Mouse (Mus musculus): ENCODE data around the gene Tmem190. TPM values are rescaled to one million over a fixed set of nuclear protein-coding genes. Genes with fewer than 3 reads are reported as not detected.
A peak's percentile ranks its signal among the peaks of the same experiment; 100 is the strongest.
"Not testable (repeated sequence)": the region's sequence is repeated elsewhere in the genome, so short reads cannot be mapped to it uniquely, and the experiment has no call there.

The Tmem190 gene
- total RNA-seq, 2 experiments from 2014 or later = not detected

DNA sequence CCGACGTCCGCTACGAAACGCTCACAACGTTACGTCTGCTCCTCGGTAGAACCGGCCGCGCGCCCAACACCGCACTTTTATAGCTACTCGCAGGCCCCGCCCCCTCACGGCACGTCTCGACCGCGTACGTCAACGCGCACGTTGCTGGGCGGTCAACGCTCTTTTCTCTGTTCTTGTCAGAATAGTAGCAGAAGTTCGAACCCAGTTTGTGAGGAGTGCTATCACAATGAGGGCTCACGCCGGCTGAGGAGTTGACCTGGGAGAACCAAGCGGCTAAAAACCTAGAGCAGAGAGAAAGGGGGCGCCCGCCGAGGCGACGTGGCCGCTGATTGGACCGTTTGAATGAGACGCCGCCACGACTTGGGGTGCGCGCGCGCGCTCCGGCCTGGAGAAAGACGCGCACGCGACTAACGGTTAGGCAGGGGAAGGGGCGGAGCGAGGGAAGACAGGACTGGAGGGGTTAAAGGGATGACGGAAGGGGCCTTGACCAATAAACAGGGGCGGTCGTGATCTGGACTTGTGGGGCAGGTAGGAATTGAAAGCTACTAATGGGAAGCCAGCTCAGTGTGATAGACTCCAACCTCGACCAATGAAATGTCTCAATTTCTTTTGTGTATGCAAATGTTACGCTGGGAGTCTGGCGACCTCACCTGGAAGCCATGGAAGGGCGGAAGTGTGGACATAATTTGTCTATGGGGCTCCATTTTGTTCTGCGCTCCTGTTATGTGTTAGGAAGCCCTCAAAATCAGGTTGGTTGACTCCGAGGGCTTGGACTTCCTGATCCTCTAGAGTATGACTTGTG lies 29.8 kb downstream of the Tmem190 start, which contains the start of gene Ube2s:
Gene Ube2s (minus strand): TSS at position 288 of the 802 bp plus-strand sequence.
- ATAC-seq (ENCODE audit: poor library complexity, severe bottlenecking) = peak; percentile 90

DNA sequence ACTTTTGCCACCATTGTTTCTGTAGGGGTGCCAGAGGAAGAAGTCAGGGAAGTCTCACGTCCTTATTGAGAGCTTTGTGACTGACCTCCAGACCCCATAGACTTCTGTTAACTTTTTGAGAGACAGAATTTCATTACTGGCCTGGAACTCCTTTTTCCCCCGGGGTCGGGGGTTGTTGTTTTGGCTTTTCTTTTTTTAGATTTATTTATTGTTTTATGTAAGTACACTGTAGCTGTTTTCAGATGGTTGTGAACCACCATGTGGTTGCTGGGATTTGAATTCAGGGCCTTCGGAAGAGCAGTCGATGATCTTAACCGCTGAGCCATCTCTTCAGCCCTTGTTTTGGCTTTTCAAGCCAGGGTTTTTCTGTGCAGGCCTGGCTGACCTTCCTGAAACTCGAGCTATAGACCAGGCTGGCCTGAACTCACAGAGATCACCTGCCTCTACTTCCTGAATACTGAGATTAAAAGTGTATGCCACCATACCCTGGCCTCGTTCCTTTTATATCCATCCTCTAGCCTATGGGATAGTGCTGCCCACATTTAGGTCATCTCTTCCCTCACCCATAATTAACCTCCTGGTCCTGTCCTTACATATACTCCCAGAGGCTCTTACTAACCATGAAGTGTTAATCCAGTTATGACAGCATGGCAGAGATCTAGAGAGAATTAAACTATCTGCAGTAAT lies 30.5 kb downstream of the Tmem190 start:
- ATAC-seq (ENCODE audit: poor library complexity, severe bottlenecking) = no peak

DNA sequence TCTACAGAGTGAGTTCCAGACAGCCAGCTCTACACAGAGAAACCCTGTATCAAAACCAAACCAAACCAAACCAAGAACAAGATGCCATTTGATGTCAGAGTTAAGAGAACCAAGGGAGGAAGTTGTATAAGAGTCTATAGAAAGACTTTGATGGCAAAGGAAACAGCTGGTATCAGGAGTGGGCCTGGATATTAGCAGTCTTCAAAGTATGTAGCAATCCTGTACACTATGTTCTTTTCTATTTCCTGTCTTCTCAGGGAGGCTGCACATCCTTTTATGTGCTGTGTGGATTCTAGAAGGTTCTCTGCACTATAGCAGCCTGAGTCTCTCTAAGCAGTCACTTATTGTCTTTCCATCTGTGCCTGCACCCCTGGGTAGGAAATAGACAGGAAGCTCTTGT lies 33.8 kb downstream of the Tmem190 start:
- ATAC-seq (ENCODE audit: poor library complexity, severe bottlenecking) = no peak

DNA sequence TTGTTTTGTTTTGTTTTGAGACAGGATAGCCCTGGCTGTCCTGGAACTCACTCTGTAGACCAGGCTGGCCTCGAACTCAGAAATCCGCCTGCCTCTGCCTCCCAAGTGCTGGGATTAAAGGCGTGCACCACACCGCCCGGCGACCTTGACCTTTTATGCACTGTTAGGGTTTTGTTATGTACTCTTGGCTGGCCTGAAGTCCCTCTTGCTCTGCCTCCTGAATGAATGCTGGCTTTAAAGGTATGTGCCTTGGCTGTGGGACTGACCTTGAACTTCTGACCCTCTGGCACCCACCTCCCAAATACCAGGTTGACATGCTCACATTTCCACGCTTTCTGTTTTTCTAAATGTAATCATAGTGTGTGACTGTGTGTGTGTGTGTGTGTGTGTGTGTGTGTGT lies 38.2 kb downstream of the Tmem190 start:
- not testable (repeated sequence) for ATAC-seq (ENCODE audit: poor library complexity, severe bottlenecking)

DNA sequence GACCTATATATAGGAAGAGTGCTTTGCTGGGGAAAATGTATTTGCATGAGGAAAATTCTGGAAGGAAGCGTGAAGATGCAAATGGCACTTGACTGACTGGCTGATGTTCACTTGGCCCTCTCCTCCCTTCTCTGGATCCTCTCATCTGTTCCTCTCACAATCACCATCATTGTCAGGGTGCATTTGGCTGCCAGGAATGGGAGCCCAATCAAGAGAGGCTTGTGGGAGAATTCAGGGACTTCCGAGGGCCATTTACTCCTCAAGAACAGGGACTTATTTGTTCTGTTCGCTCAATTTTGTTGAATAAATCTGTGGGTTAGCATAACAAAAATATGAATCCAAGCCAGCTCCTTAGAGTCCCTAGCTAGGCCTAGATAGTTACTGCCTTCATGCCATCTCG lies 39.0 kb downstream of the Tmem190 start:
- ATAC-seq (ENCODE audit: poor library complexity, severe bottlenecking) = no peak

DNA sequence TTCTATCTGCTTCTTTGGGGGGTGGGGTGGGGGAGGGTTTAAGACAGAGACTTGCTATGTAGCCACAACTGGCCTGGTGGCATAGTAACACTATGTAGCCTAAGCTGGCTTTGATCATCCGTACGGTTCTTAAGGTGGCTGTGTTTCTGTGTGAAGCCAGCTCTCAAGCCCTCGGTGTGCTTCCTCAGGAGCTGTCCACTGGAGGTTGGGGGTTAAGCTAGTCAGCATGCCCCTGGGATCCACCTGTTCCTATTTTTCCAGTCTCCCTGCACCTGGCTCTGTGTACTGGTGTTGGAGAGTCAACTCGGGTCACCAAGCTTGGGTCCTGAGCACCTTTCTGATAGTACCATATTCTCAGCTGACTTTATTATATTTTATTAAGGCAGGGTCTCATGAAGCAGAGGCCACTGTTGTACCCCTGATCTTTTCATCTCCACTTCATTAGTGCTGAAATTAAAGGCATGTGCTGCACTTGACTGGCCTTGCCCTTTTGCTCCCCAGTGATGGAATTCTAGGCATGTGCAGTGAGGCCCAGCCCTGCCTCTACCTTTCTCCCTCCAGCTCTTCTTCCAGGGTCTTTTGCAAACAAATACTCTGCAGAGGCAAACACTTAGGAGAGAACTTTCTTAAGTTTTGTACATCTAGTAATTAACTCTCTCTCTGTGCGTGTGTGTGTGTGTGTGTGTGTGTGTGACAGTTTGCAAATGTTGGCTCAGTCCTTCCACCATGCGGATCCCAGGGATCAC lies 39.6 kb downstream of the Tmem190 start:
- no peak for ATAC-seq (ENCODE audit: poor library complexity, severe bottlenecking)

DNA sequence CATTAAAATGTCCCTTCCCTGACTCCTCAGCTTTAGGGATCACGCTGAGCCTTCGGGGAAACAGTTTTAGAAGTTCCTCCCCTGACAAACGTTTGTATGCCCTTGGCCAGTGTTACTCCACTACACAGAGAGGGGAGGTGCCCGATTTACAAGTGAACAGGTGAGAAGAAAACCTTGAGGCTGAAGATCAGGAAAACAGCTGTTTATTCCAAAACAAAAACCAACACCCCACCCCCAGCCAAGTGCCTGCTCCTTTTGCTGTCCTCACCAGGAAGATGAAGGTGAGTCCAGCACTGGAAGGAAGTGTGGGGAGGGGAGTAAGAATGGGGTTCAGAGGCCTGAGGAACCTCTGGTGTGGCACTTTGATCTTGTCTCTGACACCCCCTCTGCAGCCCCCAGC lies 42.6 kb downstream of the Tmem190 start:
- no peak for ATAC-seq (ENCODE audit: poor library complexity, severe bottlenecking)

DNA sequence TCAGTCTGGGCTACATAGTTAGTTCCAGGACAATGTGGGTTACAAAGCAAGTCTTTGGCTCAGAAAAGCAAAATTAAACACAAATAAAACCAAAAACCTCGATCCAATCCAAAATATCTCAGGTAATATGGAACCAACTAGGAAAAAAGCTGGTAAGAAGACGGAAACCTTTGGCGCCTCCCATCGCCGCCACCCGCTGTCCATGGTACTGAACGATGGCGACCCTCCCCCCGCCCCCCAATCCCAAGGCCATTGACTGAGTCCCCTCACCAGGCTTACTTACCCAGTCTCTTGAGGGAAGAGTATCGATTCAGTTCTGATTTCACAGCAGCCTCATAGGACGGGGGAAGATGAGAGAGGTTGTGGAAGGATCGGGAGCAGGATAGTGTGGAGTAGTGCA lies 47.7 kb downstream of the Tmem190 start:
- no peak for ATAC-seq (ENCODE audit: poor library complexity, severe bottlenecking)

Other genes with a start within 250 kb of the Tmem190 start
- gene Syt5, start 235.4 kb upstream of the Tmem190 start, total RNA-seq (2015) = not detected in 2 replicates
- not detected in 2 replicates for gene Syt5, start 235.4 kb upstream of the Tmem190 start, total RNA-seq (2017)
- not detected in 2 replicates for gene Ptprh, start 178.9 kb upstream of the Tmem190 start, total RNA-seq (2015)
- gene Ptprh, start 178.9 kb upstream of the Tmem190 start, total RNA-seq (2017) = not detected in 2 replicates
- 8.9 and 10.7 TPM in 2 replicates for gene Tmem86b, start 151.5 kb upstream of the Tmem190 start, total RNA-seq (2015)
- gene Tmem86b, start 151.5 kb upstream of the Tmem190 start, total RNA-seq (2017) = 13.6 and 22.1 TPM in 2 replicates
- gene Ppp6r1, start 123.9 kb upstream of the Tmem190 start, total RNA-seq (2015) = 71.1 and 72.6 TPM in 2 replicates
- 85.6 and 101 TPM in 2 replicates for gene Ppp6r1, start 123.9 kb upstream of the Tmem190 start, total RNA-seq (2017)
- gene Hspbp1, start 97.9 kb upstream of the Tmem190 start, total RNA-seq (2015) = 12.7 and 16.9 TPM in 2 replicates
- gene Hspbp1, start 97.9 kb upstream of the Tmem190 start, total RNA-seq (2017) = 9.8 and 15.3 TPM in 2 replicates
- not detected in 2 replicates for gene Brsk1, start 92.3 kb upstream of the Tmem190 start, total RNA-seq (2015)
- not detected in 2 replicates for gene Brsk1, start 92.3 kb upstream of the Tmem190 start, total RNA-seq (2017)
- gene Tmem150b, start 57.7 kb upstream of the Tmem190 start, total RNA-seq (2015) = 11.4 and 13.3 TPM in 2 replicates
- 15.5 and 18.0 TPM in 2 replicates for gene Tmem150b, start 57.7 kb upstream of the Tmem190 start, total RNA-seq (2017)
- 32.4 and 38.4 TPM in 2 replicates for gene Kmt5c, start 42.8 kb upstream of the Tmem190 start, total RNA-seq (2015)
- gene Kmt5c, start 42.8 kb upstream of the Tmem190 start, total RNA-seq (2017) = 44.2 and 58.2 TPM in 2 replicates
- gene Cox6b2, start 29.8 kb upstream of the Tmem190 start, total RNA-seq (2015) = 29.5 and 32.4 TPM in 2 replicates
- gene Cox6b2, start 29.8 kb upstream of the Tmem190 start, total RNA-seq (2017) = 20.5 and 24.8 TPM in 2 replicates
- gene Fam71e2, start 11.6 kb upstream of the Tmem190 start, total RNA-seq (2015) = not detected in 2 replicates
- gene Fam71e2, start 11.6 kb upstream of the Tmem190 start, total RNA-seq (2017) = not detected in 2 replicates
- not detected in 2 replicates for gene Il11, start 78 bp upstream of the Tmem190 start, total RNA-seq (2015)
- gene Il11, start 78 bp upstream of the Tmem190 start, total RNA-seq (2017) = not detected in 2 replicates
- 1.3 and 3.0 TPM in 2 replicates for gene Tmem238, start 6.7 kb downstream of the Tmem190 start, total RNA-seq (2015)
- gene Tmem238, start 6.7 kb downstream of the Tmem190 start, total RNA-seq (2017) = 0.61 and 2.5 TPM in 2 replicates
- gene Rpl28, start 9.9 kb downstream of the Tmem190 start, total RNA-seq (2015) = 1,340 and 1,433 TPM in 2 replicates
- gene Rpl28, start 9.9 kb downstream of the Tmem190 start, total RNA-seq (2017) = 535 and 673 TPM in 2 replicates
- gene Ube2s, start 29.7 kb downstream of the Tmem190 start, total RNA-seq (2015) = 313 and 324 TPM in 2 replicates
- gene Ube2s, start 29.7 kb downstream of the Tmem190 start, total RNA-seq (2017) = 178 and 185 TPM in 2 replicates
- not detected in 2 replicates for gene Shisa7, start 61.8 kb downstream of the Tmem190 start, total RNA-seq (2015)
- gene Shisa7, start 61.8 kb downstream of the Tmem190 start, total RNA-seq (2017) = not detected in 2 replicates
- gene Isoc2b, start 87.3 kb downstream of the Tmem190 start, total RNA-seq (2015) = 6.5 and 9.2 TPM in 2 replicates
- gene Isoc2b, start 87.3 kb downstream of the Tmem190 start, total RNA-seq (2017) = 70.2 and 91.2 TPM in 2 replicates
- 2.3 and 3.0 TPM in 2 replicates for gene Isoc2a, start 94.2 kb downstream of the Tmem190 start, total RNA-seq (2015)
- 5.0 TPM in 2 replicates for gene Isoc2a, start 94.2 kb downstream of the Tmem190 start, total RNA-seq (2017)
- gene Gm36210, start 123.6 kb downstream of the Tmem190 start, total RNA-seq (2015) = not detected in 2 replicates
- gene Gm36210, start 123.6 kb downstream of the Tmem190 start, total RNA-seq (2017) = not detected in 2 replicates
- 6.7 and 7.3 TPM in 2 replicates for gene Zfp628, start 132.3 kb downstream of the Tmem190 start, total RNA-seq (2015)
- 1.9 and 3.0 TPM in 2 replicates for gene Zfp628, start 132.3 kb downstream of the Tmem190 start, total RNA-seq (2017)
- 0.13 and 0.82 TPM in 2 replicates for gene Nat14, start 139.1 kb downstream of the Tmem190 start, total RNA-seq (2015)
- 0.11 and 1.1 TPM in 2 replicates for gene Nat14, start 139.1 kb downstream of the Tmem190 start, total RNA-seq (2017)
- gene Ssc5d, start 142.8 kb downstream of the Tmem190 start, total RNA-seq (2015) = not detected in 2 replicates
- gene Ssc5d, start 142.8 kb downstream of the Tmem190 start, total RNA-seq (2017) = 0.04 TPM in 1 of 2 replicates, not detected in the other
- gene Sbk2, start 181.5 kb downstream of the Tmem190 start, total RNA-seq (2015) = not detected in 2 replicates
- not detected in 2 replicates for gene Sbk2, start 181.5 kb downstream of the Tmem190 start, total RNA-seq (2017)
- gene Sbk3, start 188.2 kb downstream of the Tmem190 start, total RNA-seq (2015) = 0.09 TPM in 1 of 2 replicates, not detected in the other
- gene Sbk3, start 188.2 kb downstream of the Tmem190 start, total RNA-seq (2017) = not detected in 2 replicates
- gene Zfp579, start 213.2 kb downstream of the Tmem190 start, total RNA-seq (2015) = 5.7 and 14.9 TPM in 2 replicates
- gene Zfp579, start 213.2 kb downstream of the Tmem190 start, total RNA-seq (2017) = 0.81 and 0.89 TPM in 2 replicates
- 24.8 and 26.2 TPM in 2 replicates for gene Zfp524, start 231.5 kb downstream of the Tmem190 start, total RNA-seq (2015)
- 13.5 and 13.9 TPM in 2 replicates for gene Zfp524, start 231.5 kb downstream of the Tmem190 start, total RNA-seq (2017)
- 19.2 and 20.6 TPM in 2 replicates for gene Fiz1, start 231.8 kb downstream of the Tmem190 start, total RNA-seq (2015)
- gene Fiz1, start 231.8 kb downstream of the Tmem190 start, total RNA-seq (2017) = 9.3 and 12.1 TPM in 2 replicates
- 0.30 TPM in 1 of 2 replicates, not detected in the other for gene Gm44973, start 232.6 kb downstream of the Tmem190 start, total RNA-seq (2015)
- not detected in 2 replicates for gene Gm44973, start 232.6 kb downstream of the Tmem190 start, total RNA-seq (2017)
- gene Zfp865, start 237.4 kb downstream of the Tmem190 start, total RNA-seq (2015) = 11.9 and 12.0 TPM in 2 replicates
- gene Zfp865, start 237.4 kb downstream of the Tmem190 start, total RNA-seq (2017) = 13.6 and 14.4 TPM in 2 replicates
- gene Ccdc106, start 237.6 kb downstream of the Tmem190 start, total RNA-seq (2015) = 0.13 and 0.48 TPM in 2 replicates
- 2.1 TPM in 1 of 2 replicates, not detected in the other for gene Ccdc106, start 237.6 kb downstream of the Tmem190 start, total RNA-seq (2017)

All from megakaryocyte, adult 5-6 weeks (primary cell).